Comparison of ENCODE assay signal across 8 mouse cellular contexts in the genomic region with DNA sequence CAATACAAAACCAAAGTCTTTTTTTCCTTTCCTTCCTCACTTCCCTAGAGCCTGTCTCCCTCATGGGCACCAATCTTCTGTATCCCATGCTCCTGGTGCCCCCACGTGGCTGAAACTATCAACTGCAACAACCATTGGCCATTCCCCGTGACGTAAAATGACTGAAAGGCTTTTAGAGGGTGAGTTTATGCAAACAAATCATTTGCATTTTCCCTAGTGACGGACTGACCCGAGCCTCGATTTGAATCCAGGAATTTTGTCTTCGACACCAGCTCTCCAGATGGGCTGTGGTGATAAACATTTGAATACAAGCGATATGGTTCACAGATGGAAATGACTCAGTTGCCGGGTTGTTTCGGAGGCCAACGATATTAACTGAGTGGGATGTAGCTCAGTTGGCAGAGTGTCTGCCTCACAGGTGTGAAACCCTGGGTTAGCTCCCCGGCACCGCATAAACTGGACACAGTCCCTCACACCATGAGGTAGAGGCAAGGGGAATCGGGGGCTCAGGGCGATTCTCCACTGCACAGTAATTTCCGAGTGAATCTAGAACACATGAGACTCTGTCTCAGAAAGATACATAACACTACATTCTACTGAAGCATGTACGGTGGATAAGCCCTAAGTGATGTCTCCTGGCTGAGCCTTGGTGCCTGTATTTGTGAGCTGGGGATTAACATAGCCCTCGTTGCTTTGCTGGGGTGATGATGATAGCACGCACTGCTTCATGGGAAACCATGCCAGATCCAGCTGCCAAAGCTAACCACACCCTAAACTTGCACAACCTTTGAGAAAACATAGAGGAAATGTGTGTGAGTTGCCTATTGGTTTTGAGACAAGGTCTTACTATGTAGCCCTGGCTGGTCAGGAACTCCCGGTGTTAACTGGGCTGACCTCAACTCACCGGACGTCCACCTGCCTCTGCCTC. TPM values are rescaled to one million over a fixed set of nuclear protein-coding genes. Genes with fewer than 3 reads are reported as not detected.
DNase-seq lines count a peak whose midpoint lies in the region; ATAC-seq and TF ChIP-seq lines count a peak whose summit lies in the region.

No protein-coding gene starts in this region.

- peak; percentile 93 to 97 for DNase-seq in cerebellum, postnatal 14 days
- DNase-seq in frontal cortex, postnatal 14 days (ENCODE audit: low spot score in 2 of 2) = peak; percentile 84 to 91
- peak; percentile 89 for DNase-seq in hindbrain, postnatal 0 days (ENCODE audit: low spot score)
- DNase-seq in left cerebral cortex, adult 11 months (ENCODE audit: low spot score) = peak; percentile 86
- peak; percentile 96 to 97 for DNase-seq in right cerebral cortex, adult 2 months (ENCODE audit: low spot score in 2 of 2)
- peak; percentile 85 to 86 for DNase-seq in urinary bladder, postnatal 36 days (ENCODE audit: low spot score in 2 of 2)

- peak; percentile 69 for ATAC-seq in activated CD4-positive, CD25-positive, alpha-beta regulatory T cell, adult 4 months
- ATAC-seq in hindbrain, postnatal 0 days = peak; percentile 79
- peak; percentile 89 for ATAC-seq in megakaryocyte, adult 5-6 weeks (ENCODE audit: poor library complexity, severe bottlenecking)

- 41% methylated on average over 22 of the region's 22 CpGs for WGBS in hindbrain, postnatal 0 days

- H3K4me1 ChIP-seq in hindbrain, postnatal 0 days (ENCODE audit: insufficient read depth, low read length) = no peaks in the 10 kb centered on the region

- H3K4me2 ChIP-seq in hindbrain, postnatal 0 days (ENCODE audit: low read depth, low read length) = peak overlapping the region; percentile 37

- H3K27ac ChIP-seq in hindbrain, postnatal 0 days = no peak overlapping the region

- H3K9ac ChIP-seq in hindbrain, postnatal 0 days (replicated peaks; ENCODE audit: low read length) = no peak overlapping the region

- peaks cover 5% of the 10 kb centered on the region; the same call in 1 of the 2 replicates for H3K27me3 ChIP-seq in hindbrain, postnatal 0 days (ENCODE audit: insufficient read depth, low read length)

- H3K4me3 ChIP-seq in hindbrain, postnatal 0 days (ENCODE audit: low read length) = no peak overlapping the region

- TF ChIP-seq CTCF in hindbrain, postnatal 0 days (IDR thresholded peaks at IDR 0.05; ENCODE audit: low read depth) = peak; percentile 95

- H3K9me3 ChIP-seq in hindbrain, postnatal 0 days (ENCODE audit: low read length) = no peaks in the 10 kb centered on the region

- H3K36me3 ChIP-seq in hindbrain, postnatal 0 days (ENCODE audit: insufficient read depth, low read length) = no peaks in the 10 kb centered on the region

RNA-seq across cellular contexts. Expression of gene Mul1, which starts 7.4 kb away (rescaled TPM):
- 10 to 100 TPM; 12.9 to 14.0 TPM for polyA plus RNA-seq in activated CD4-positive, CD25-positive, alpha-beta regulatory T cell, adult 4 months (2017; shearing (Covaris generic))
- total RNA-seq in hindbrain, postnatal 0 days (2014; rRNA removed) = 36.2 and 39.1 TPM in 2 replicates
- polyA plus RNA-seq in hindbrain, postnatal 0 days (2015; fragmentation: Nextera tagmentation; extraction: Ambion mirVana) = 19.1 and 21.6 TPM in 2 replicates
- total RNA-seq in megakaryocyte, adult 5-6 weeks (2015) = 4.9 and 8.1 TPM in 2 replicates
- total RNA-seq in megakaryocyte, adult 5-6 weeks (2017) = 4.4 and 6.1 TPM in 2 replicates

RNA-seq across cellular contexts. Expression of gene Camk2n1, which starts 27.1 kb away (rescaled TPM):
- polyA plus RNA-seq in activated CD4-positive, CD25-positive, alpha-beta regulatory T cell, adult 4 months (2017; shearing (Covaris generic)) = under 1 TPM; 0.38 to 0.80 TPM
- total RNA-seq in hindbrain, postnatal 0 days (2014; rRNA removed) = 34.9 and 37.5 TPM in 2 replicates
- 29.5 and 33.5 TPM in 2 replicates for polyA plus RNA-seq in hindbrain, postnatal 0 days (2015; fragmentation: Nextera tagmentation; extraction: Ambion mirVana)
- total RNA-seq in megakaryocyte, adult 5-6 weeks (2015) = 0.21 and 0.40 TPM in 2 replicates
- total RNA-seq in megakaryocyte, adult 5-6 weeks (2017) = 0.04 TPM in 1 of 2 replicates, not detected in the other

RNA-seq across cellular contexts. Expression of gene Fam43b, which starts 30.7 kb away (rescaled TPM):
- not detected for polyA plus RNA-seq in activated CD4-positive, CD25-positive, alpha-beta regulatory T cell, adult 4 months (2017; shearing (Covaris generic))
- total RNA-seq in hindbrain, postnatal 0 days (2014; rRNA removed) = 16.6 and 23.8 TPM in 2 replicates
- 17.9 and 18.6 TPM in 2 replicates for polyA plus RNA-seq in hindbrain, postnatal 0 days (2015; fragmentation: Nextera tagmentation; extraction: Ambion mirVana)
- not detected in 2 replicates for total RNA-seq in megakaryocyte, adult 5-6 weeks (2015)
- not detected in 2 replicates for total RNA-seq in megakaryocyte, adult 5-6 weeks (2017)

RNA-seq across cellular contexts. Expression of gene Cda, which starts 59.2 kb away (rescaled TPM):
- polyA plus RNA-seq in activated CD4-positive, CD25-positive, alpha-beta regulatory T cell, adult 4 months (2017; shearing (Covaris generic)) = not detected
- 9.5 and 20.5 TPM in 2 replicates for total RNA-seq in hindbrain, postnatal 0 days (2014; rRNA removed)
- polyA plus RNA-seq in hindbrain, postnatal 0 days (2015; fragmentation: Nextera tagmentation; extraction: Ambion mirVana) = 12.1 and 15.1 TPM in 2 replicates
- total RNA-seq in megakaryocyte, adult 5-6 weeks (2015) = not detected in 2 replicates
- not detected in 2 replicates for total RNA-seq in megakaryocyte, adult 5-6 weeks (2017)

Comparison
In these comparisons a context has a peak if more than half of its experiments do, and no peak if none do; other contexts are left out.
1. RNA of gene Camk2n1, which starts 27.1 kb away (total RNA-seq): 34.9 to 37.5 TPM in hindbrain, postnatal 0 days; 0.04 to 0.40 TPM in megakaryocyte, adult 5-6 weeks; every median in the first group is over 10 times any median in the second.
2. RNA of gene Fam43b, which starts 30.7 kb away (total RNA-seq): 16.6 to 23.8 TPM in hindbrain, postnatal 0 days; not detected in megakaryocyte, adult 5-6 weeks; every median in the first group is over 10 times any median in the second.
3. Peak in every context shown above with its lines, with median percentiles within 50 percentile points of each other: ATAC-seq and DNase-seq.